Mouse (Mus musculus): ENCODE results near the gene Rbm6. TPM values are rescaled to one million over a fixed set of nuclear protein-coding genes. Genes with fewer than 3 reads are reported as not detected.

The Rbm6 gene
- polyA plus RNA-seq, 1 experiment from 2014 or later = 125 TPM

DNA sequence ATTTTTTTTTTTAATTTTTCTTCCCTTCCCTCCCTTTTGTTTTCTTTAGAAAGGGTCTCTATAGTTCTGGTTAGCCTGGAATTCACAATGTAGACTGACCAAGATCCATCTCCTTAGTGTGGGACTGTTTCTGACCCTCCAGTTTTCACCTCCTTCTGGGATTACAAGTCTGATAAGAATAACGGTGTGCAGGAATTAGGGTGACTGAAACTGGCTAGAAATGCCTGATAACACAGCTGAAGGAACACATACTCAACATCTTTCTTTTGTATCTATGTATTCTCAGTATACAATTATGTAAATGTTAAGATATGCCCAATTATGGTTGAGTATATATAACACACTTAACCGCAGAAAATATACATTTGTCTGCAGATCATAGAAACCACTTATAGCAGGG lies 101.3 kb downstream of the Rbm6 start:
- Histone ChIP-seq H3K9me3 (replicated peaks) (no peaks in the 10 kb centered on the region), H3K4me1 (peaks cover 21% of the 10 kb centered on the region), H3K9ac (no peak overlapping the region; the same call in 1 of the 2 replicates), H3K36me3 (ENCODE audit: poor library complexity, severe bottlenecking) (peaks cover 63% of the 10 kb centered on the region), H3K27ac (peak overlapping the region; percentile 89; the same call in 1 of the 2 replicates), H3K4me3 (no peak overlapping the region), H3K27me3 (no peaks in the 10 kb centered on the region), H3K4me2 (no peak overlapping the region)
- WGBS = 81% methylated on average over 2 of the region's 2 CpGs
- ATAC-seq = no peak

DNA sequence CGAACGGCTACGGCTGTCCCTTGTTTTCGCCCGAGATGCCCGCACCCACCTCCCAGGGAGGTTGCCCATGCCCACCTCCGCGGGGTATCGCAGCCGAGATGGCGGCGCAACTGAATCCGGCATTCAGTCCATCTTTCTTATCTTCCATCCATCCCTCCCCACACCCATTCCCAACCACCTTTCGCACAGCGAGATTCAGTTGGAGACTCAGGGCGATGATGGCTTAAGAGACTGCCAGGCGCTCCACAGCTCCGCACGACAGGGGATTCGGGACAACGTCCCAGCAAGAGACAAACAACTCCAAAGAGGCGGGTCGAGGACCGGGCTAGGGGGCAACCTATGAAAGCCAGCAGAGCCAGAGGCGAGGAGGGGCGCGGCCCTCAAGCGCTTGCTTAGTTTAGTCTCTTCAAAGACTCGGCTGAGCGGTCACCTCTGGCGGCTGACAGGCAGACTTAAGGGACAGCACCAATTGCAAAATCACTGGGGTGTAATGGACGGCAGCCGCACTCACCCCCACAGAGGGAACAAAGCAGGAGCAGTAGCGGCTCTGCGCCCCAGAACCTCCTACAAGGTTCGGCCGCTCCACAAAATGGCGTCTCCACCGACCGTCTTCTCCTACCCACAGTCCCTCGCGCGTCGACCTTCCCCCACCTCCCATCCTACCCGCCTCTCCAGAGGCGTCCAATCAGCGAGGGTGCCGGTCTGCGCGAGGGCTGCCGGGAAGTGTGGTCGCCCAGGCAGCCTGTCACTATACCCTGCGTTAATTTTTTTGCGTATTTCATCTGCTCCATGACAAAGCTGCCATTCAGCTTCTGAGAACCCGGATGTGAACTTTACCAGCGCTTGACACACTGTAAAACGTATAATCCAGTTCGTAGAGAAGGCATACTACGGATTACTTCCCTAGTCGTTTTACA lies 102.4 kb downstream of the Rbm6 start, which contains the start of gene Rbm5:
Gene Rbm5 (minus strand): TSS at position 623 of the 917 bp plus-strand sequence.
- H3K27ac ChIP-seq = peak within 1 kb of the TSS; percentile 89
- ATAC-seq = peak; percentile 100
- peaks cover 21% of the 10 kb centered on the region for H3K4me1 ChIP-seq
- no peaks in the 10 kb centered on the region for H3K27me3 ChIP-seq
- under 1% methylated on average over 59 of the region's 60 CpGs for WGBS
- peak within 1 kb of the TSS; percentile 99 for H3K9ac ChIP-seq
- peaks cover 63% of the 10 kb centered on the region for H3K36me3 ChIP-seq (ENCODE audit: poor library complexity, severe bottlenecking)
- peak within 1 kb of the TSS; percentile 93 for H3K4me3 ChIP-seq
- peak within 1 kb of the TSS; percentile 75 for H3K4me2 ChIP-seq
- no peaks in the 10 kb centered on the region for H3K9me3 ChIP-seq (replicated peaks)

DNA sequence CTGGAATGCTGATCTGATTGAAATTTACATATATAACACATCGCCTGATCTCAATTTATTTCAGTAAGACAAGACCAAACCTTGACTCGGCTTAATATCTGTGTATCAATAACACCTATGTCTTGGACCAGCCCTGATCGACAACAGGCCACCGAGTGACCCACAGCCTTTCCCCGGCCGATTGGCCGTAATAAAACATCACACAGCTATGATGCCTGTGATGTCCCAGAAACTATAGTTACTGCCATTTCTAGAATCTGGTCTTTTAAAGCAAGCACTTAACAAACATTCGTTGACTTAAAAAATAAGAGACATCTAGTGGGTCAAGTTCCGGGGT lies 103.0 kb downstream of the Rbm6 start:
- Histone ChIP-seq H3K27ac (peak overlapping the region; percentile 89), H3K9ac (peak overlapping the region; percentile 99), H3K27me3 (no peaks in the 10 kb centered on the region), H3K4me3 (peak overlapping the region; percentile 93), H3K4me2 (peak overlapping the region; percentile 75), H3K9me3 (replicated peaks) (no peaks in the 10 kb centered on the region), H3K4me1 (peaks cover 21% of the 10 kb centered on the region), H3K36me3 (ENCODE audit: poor library complexity, severe bottlenecking) (peaks cover 63% of the 10 kb centered on the region)
- ATAC-seq = no peak
- WGBS = 3% methylated on average over 9 of the region's 9 CpGs

DNA sequence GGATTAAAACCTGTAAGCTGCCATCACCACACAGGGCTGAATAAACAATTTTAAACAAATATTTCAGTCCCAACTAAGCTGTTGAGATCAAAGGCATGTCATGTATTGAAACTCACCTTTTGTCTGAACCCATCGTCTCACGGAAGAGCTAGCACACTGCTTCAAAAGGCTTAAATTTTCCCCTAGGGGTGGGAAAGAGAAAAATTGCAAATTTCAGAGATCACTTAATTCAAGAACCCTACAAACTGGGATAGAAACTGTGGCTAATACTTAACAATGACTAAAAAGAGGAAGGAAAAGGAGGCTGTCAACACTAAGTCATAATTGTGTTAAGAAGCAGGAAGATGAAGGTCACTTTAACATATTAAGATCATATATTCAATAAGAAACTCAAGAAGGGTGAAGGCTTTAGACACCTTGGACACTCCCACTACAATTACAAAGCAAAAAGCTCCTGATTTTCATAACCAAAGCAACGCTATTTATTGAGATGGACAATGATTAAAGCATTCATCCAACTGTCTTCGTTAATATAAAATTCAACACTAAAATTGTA lies 103.5 kb downstream of the Rbm6 start:
- no peak overlapping the region for H3K27ac ChIP-seq
- no peaks in the 10 kb centered on the region for H3K27me3 ChIP-seq
- H3K4me2 ChIP-seq = peak overlapping the region; percentile 75
- ATAC-seq = no peak
- WGBS = 16% methylated on average over 4 of the region's 4 CpGs
- peaks cover 21% of the 10 kb centered on the region for H3K4me1 ChIP-seq
- no peaks in the 10 kb centered on the region for H3K9me3 ChIP-seq (replicated peaks)
- H3K36me3 ChIP-seq (ENCODE audit: poor library complexity, severe bottlenecking) = peaks cover 64% of the 10 kb centered on the region
- peak overlapping the region; percentile 99 for H3K9ac ChIP-seq
- peak overlapping the region; percentile 93 for H3K4me3 ChIP-seq

DNA sequence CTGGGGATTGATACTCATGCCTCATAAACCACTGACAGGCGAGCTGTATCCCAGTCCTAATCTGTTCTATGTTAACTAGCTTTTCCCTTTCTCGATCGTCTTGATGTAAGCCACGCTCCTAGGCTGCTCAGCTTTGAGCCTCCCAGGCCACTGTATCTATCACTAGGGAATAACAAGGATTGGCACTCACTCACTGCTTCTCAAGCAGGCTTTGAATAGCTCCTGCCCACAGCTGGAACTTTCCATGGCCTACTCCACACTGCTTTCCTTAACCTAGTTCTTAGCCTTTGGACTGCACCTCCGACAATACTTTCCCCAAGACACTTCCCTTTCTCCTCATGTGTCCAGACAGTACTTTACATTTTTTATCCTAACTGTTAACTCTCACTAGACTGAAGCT lies 104.2 kb downstream of the Rbm6 start:
- ATAC-seq = no peak
- H3K27ac ChIP-seq = no peak overlapping the region
- peak overlapping the region; percentile 93 for H3K4me3 ChIP-seq
- H3K36me3 ChIP-seq (ENCODE audit: poor library complexity, severe bottlenecking) = peaks cover 64% of the 10 kb centered on the region
- 85% methylated on average over 5 of the region's 5 CpGs for WGBS
- H3K9ac ChIP-seq = peak overlapping the region; percentile 99
- H3K4me1 ChIP-seq = peaks cover 21% of the 10 kb centered on the region
- H3K4me2 ChIP-seq = peak overlapping the region; percentile 75
- no peaks in the 10 kb centered on the region for H3K9me3 ChIP-seq (replicated peaks)
- no peaks in the 10 kb centered on the region for H3K27me3 ChIP-seq

DNA sequence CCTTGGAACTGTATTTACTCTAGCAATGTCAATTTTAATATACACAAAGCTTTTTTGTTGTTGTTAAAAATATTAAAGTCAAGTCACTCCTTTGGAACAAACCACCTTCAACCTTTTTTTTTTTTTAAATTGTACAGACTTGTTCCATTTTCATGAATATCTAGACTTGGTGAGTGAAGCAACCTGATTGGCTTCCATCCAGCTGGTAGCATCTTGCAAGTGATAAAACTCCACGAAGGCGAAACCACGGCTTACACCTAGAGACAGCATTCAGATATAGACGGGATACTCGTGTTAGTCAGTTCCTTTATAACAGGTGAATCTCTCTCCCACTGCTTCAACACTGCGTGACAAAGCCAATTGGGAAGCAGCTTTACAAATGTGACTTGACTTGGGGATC lies 113.4 kb downstream of the Rbm6 start:
- Histone ChIP-seq H3K4me3 (no peak overlapping the region), H3K4me1 (no peaks in the 10 kb centered on the region), H3K27me3 (no peaks in the 10 kb centered on the region), H3K9ac (no peak overlapping the region), H3K27ac (no peak overlapping the region), H3K9me3 (replicated peaks) (no peaks in the 10 kb centered on the region), H3K36me3 (ENCODE audit: poor library complexity, severe bottlenecking) (peaks cover 95% of the 10 kb centered on the region), H3K4me2 (no peak overlapping the region)
- WGBS = 94% methylated on average over 6 of the region's 6 CpGs
- ATAC-seq = no peak

DNA sequence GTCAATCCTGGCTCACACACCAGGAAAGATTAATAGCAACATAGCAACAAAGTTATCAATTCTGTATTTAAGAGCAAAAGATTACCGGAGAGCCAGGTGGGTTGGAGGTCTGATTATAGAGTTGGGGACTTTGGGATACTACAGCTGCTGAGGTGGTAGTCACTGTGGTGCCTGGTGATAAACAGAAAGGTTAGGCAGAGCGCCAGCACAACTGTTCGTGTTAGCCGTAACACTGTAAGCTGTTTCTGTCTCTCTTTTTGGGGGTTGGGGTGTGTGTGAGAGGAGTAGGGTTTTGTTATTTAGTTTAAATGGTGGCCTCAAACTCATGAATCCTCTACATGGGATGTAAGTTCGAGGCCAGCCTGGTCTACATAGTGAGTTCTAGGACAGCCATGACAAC lies 122.7 kb downstream of the Rbm6 start:
- Histone ChIP-seq H3K27ac (no peak overlapping the region), H3K4me1 (no peaks in the 10 kb centered on the region), H3K9me3 (replicated peaks) (0 out of 2 replicates have a peak, but pooled peaks cover 7% of the 10 kb centered on the region), H3K36me3 (ENCODE audit: poor library complexity, severe bottlenecking) (peaks cover 96% of the 10 kb centered on the region), H3K4me3 (no peak overlapping the region), H3K9ac (no peak overlapping the region), H3K27me3 (no peaks in the 10 kb centered on the region), H3K4me2 (no peak overlapping the region)
- WGBS = 90% methylated on average over 5 of the region's 5 CpGs
- no peak for ATAC-seq

DNA sequence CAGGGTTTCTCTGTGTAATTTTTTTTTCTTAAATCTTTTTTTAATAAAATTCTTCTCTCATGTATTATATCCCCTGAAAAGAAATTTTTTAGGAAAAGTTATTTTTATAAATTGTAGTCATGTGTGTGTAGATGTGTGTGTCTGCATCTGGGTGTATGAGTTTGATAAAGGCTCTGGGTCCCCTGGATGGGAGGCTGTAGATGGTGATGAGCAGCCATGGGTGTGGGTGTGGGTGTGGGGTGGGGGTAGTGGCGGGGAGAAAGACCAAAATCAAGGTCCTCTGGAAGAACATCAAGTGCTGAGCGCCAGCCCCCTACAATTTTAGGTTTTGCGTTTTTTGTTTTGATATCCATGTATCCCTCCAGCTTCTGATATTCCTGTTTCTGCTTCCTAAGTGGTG lies 125.0 kb downstream of the Rbm6 start:
- Histone ChIP-seq H3K27ac (no peak overlapping the region), H3K4me1 (no peaks in the 10 kb centered on the region), H3K9ac (no peak overlapping the region), H3K4me3 (no peak overlapping the region), H3K9me3 (replicated peaks) (0 out of 2 replicates have a peak, but pooled peaks cover 7% of the 10 kb centered on the region), H3K27me3 (no peaks in the 10 kb centered on the region), H3K4me2 (no peak overlapping the region), H3K36me3 (ENCODE audit: poor library complexity, severe bottlenecking) (peaks cover 97% of the 10 kb centered on the region)
- 97% methylated on average over 3 of the region's 3 CpGs for WGBS
- ATAC-seq = no peak

DNA sequence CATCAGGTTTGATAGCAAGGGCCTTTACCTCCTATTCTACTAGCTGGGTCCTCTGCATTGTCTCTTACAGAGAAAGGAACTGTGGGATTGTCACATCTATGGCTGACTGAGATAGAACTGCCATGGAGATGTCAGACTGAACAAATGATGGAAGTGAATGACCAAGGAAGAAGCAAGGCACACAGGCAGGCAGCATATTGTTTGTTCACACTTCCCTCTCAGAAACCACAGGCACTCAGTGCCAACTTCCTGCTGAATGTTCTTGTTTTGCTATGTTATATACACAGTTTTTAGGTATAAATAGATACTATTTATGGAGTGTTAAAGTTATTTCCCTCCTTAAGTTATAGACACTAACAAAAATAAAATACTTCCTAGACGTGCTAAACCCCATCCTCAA lies 125.7 kb downstream of the Rbm6 start:
- H3K9me3 ChIP-seq (replicated peaks) = 0 out of 2 replicates have a peak, but pooled peaks cover 7% of the 10 kb centered on the region

DNA sequence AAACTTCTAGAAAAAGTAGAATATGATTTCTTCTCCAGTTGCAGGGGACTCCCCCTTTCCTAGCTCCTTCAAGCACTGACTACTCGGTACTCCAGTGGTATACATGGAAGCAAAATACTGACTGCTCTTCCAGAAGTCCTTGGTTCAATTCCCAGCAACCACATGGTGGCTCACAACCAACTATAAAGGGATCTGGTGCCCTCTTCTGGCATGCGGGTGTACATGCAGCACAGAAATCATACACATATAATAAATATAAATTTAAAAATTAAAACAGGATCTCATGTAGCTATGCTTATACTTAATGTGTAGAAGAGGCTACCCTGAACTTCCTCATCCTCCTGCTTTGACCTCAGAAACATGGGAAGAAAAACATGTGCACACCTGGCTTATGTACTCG lies 126.4 kb downstream of the Rbm6 start:
- 92% methylated on average over 3 of the region's 3 CpGs for WGBS
- no peaks in the 10 kb centered on the region for H3K4me1 ChIP-seq
- 0 out of 2 replicates have a peak, but pooled peaks cover 7% of the 10 kb centered on the region for H3K9me3 ChIP-seq (replicated peaks)
- no peak for ATAC-seq
- no peak overlapping the region for H3K4me2 ChIP-seq
- peaks cover 98% of the 10 kb centered on the region for H3K36me3 ChIP-seq (ENCODE audit: poor library complexity, severe bottlenecking)
- H3K27ac ChIP-seq = no peak overlapping the region
- no peak overlapping the region for H3K9ac ChIP-seq
- H3K4me3 ChIP-seq = no peak overlapping the region
- H3K27me3 ChIP-seq = no peaks in the 10 kb centered on the region

More for the DNA sequence above, 125.7 kb downstream of the Rbm6 start:
- 91% methylated on average over 1 of the region's 1 CpGs for WGBS
- H3K4me2 ChIP-seq = no peak overlapping the region
- H3K27me3 ChIP-seq = no peaks in the 10 kb centered on the region
- H3K27ac ChIP-seq = no peak overlapping the region
- H3K9ac ChIP-seq = no peak overlapping the region
- H3K4me1 ChIP-seq = no peaks in the 10 kb centered on the region
- no peak overlapping the region for H3K4me3 ChIP-seq
- H3K36me3 ChIP-seq (ENCODE audit: poor library complexity, severe bottlenecking) = peaks cover 98% of the 10 kb centered on the region
- no peak for ATAC-seq

DNA sequence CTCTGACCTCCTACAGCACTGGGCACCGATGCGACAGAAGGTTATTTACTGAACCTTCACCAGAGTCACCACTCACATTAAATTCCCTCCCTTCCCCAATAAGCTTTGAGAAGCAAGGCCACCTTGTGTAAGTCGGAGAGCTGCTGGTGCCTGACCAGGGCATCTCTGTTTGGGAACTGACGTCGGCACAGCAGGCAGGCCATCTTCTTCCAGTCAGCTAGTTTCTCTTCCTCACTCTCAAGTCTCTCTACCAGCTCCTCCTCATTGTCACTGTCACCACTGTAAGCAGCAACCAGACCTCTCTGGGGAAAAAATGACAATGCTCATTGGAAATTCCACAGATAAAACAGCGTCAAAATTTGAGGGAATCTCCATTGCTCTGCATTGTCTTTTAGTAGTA lies 129.0 kb downstream of the Rbm6 start:
- no peak for ATAC-seq
- peaks cover 98% of the 10 kb centered on the region for H3K36me3 ChIP-seq (ENCODE audit: poor library complexity, severe bottlenecking)
- H3K4me2 ChIP-seq = no peak overlapping the region
- H3K4me3 ChIP-seq = no peak overlapping the region
- no peak overlapping the region for H3K27ac ChIP-seq
- H3K9me3 ChIP-seq (replicated peaks) = 0 out of 2 replicates have a peak, but pooled peaks cover 7% of the 10 kb centered on the region
- WGBS = 91% methylated on average over 6 of the region's 6 CpGs
- H3K4me1 ChIP-seq = no peaks in the 10 kb centered on the region
- H3K27me3 ChIP-seq = no peaks in the 10 kb centered on the region
- no peak overlapping the region for H3K9ac ChIP-seq

DNA sequence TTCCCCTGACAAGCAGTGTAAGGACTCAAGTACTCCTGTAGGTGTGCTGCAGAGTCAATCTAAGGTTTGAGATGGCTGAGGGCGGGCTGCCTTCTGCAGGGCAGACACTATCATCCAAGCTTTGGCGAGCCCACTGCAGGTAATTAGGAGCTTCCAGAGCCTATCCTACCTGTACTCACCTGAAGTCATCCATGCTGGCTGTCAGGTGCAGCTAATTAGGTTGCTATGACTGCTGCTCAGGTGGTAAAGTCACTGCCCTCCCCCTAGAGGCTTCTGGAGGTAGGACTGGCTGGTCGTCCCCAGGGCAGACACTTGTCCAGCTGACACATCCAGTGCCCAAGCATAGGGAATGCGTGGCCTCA lies 134.2 kb downstream of the Rbm6 start:
- no peaks in the 10 kb centered on the region for H3K9me3 ChIP-seq (replicated peaks)
- whole genome bisulfite sequencing = 49% methylated on average over 4 of the region's 4 CpGs
- no peak overlapping the region for H3K4me2 ChIP-seq
- H3K27ac ChIP-seq = peak overlapping the region; percentile 74
- H3K4me3 ChIP-seq = no peak overlapping the region
- H3K9ac ChIP-seq = no peak overlapping the region
- peaks cover 57% of the 10 kb centered on the region for H3K36me3 ChIP-seq (ENCODE audit: poor library complexity, severe bottlenecking)
- peaks cover 42% of the 10 kb centered on the region for H3K4me1 ChIP-seq
- peak; percentile 16; the same call in 1 of the 2 replicates for ATAC-seq
- H3K27me3 ChIP-seq = no peaks in the 10 kb centered on the region
